In genomic region chr5:120673626-120674025, GRCm38 (mm10) we compare ENCODE assay signal across 9 mouse cellular contexts. TPM values are rescaled to one million over a fixed set of nuclear protein-coding genes. Genes with fewer than 3 reads are reported as not detected.
DNase-seq lines count a peak whose midpoint lies in the region; ATAC-seq and TF ChIP-seq lines count a peak whose summit lies in the region.
"Had no signal": no experiment of that assay in that cellular context is flagged by ENCODE, and none has a peak within 500 bp of the region (broad histone marks: within the 10 kb centered on the region; RNA-seq: fewer than 3 reads in every experiment).

No protein-coding gene starts in this region.

- 10% methylated on average over 12 of the region's 12 CpGs for WGBS in embryonic facial prominence, embryonic 11.5 days

- intact Hi-C loops in gastrocnemius, adult 2 months (cut with DNase I) = loop anchor here (1.0 kb wide), 1 partner anchor 53 kb away; no protein-coding TSS in a partner anchor

- no peak overlapping the region for H3K9ac ChIP-seq in embryonic facial prominence, embryonic 11.5 days (replicated peaks; ENCODE audit: low read length)
- H3K9ac ChIP-seq: lung, embryonic 15.5 days had no signal

- no peaks in the 10 kb centered on the region for H3K9me3 ChIP-seq in embryonic facial prominence, embryonic 11.5 days (replicated peaks; ENCODE audit: control insufficient read depth, low read length)
- H3K9me3 ChIP-seq: lung, embryonic 15.5 days had no signal

- no peak overlapping the region for H3K4me3 ChIP-seq in gastrocnemius, adult 2 months
- H3K4me3 ChIP-seq in embryonic facial prominence, embryonic 11.5 days (ENCODE audit: low read depth, low read length) = no peak overlapping the region
- H3K4me3 ChIP-seq: lung, embryonic 15.5 days had no signal

- no peaks in the 10 kb centered on the region; the same call in 1 of the 2 replicates for H3K4me1 ChIP-seq in embryonic facial prominence, embryonic 11.5 days (ENCODE audit: control insufficient read depth, insufficient read depth, low read length)

- ATAC-seq in embryonic facial prominence, embryonic 11.5 days (replicated peaks; ENCODE audit: insufficient number of reproducible peaks, low FRiP score, low TSS enrichment, low read depth) = no peak

- no peak overlapping the region for H3K27ac ChIP-seq in gastrocnemius, adult 2 months
- no peak overlapping the region for H3K27ac ChIP-seq in embryonic facial prominence, embryonic 11.5 days (replicated peaks; ENCODE audit: low read depth, low read length)
- H3K27ac ChIP-seq: lung, embryonic 15.5 days had no signal

- no peaks in the 10 kb centered on the region for H3K27me3 ChIP-seq in embryonic facial prominence, embryonic 11.5 days (ENCODE audit: control insufficient read depth, insufficient read depth, low read length)

- no peaks in the 10 kb centered on the region for H3K36me3 ChIP-seq in embryonic facial prominence, embryonic 11.5 days (replicated peaks; ENCODE audit: control insufficient read depth, insufficient read depth, low read depth, low read length)
- H3K36me3 ChIP-seq: lung, embryonic 15.5 days had no signal

- DNase-seq in gastrocnemius, adult 2 months = peak; percentile 72
- DNase-seq in gastrocnemius, adult 8-10 months (ENCODE audit: low spot score in 2 of 2) = no peak
- DNase-seq in B cell, adult 2 months = peak; percentile 88
- peak; percentile 82 for DNase-seq in adrenal gland, postnatal 14 days
- peak; percentile 69 for DNase-seq in embryonic facial prominence, embryonic 11.5 days (ENCODE audit: low spot score)
- peak; percentile 64 for DNase-seq in kidney, postnatal 14 days
- peak; percentile 63 for DNase-seq in lung, postnatal 10 days
- peak; percentile 63 for DNase-seq in spleen, adult 12 weeks (ENCODE audit: low spot score)

- TF ChIP-seq CTCF in gastrocnemius, adult 2 months (IDR thresholded peaks at IDR 0.05) = peak; percentile 86

- H3K4me2 ChIP-seq in embryonic facial prominence, embryonic 11.5 days (ENCODE audit: low read depth, low read length) = no peak overlapping the region

RNA-seq across cellular contexts. Expression of gene Rasal1, which starts 25.0 kb away (rescaled TPM):
- not detected for total RNA-seq in gastrocnemius, adult 2 months (2021)
- not detected for total RNA-seq in gastrocnemius, adult 8-10 months (2022)
- 8.3 and 13.1 TPM in 2 replicates for total RNA-seq in adrenal gland, postnatal 14 days (2021)
- polyA plus RNA-seq in embryonic facial prominence, embryonic 11.5 days (2014; fragmentation: Nextera tagmentation; extraction: Ambion mirVana) = 0.34 TPM in 1 of 2 replicates, not detected in the other

RNA-seq across cellular contexts. Expression of gene Dtx1, which starts 38.1 kb away (rescaled TPM):
- under 1 TPM; 0.45 to 0.54 TPM for total RNA-seq in gastrocnemius, adult 2 months (2021)
- 1 to 10 TPM in 1 of 4 experiments, under 1 TPM in 3; 0.22 to 1.3 (median 0.31) TPM for total RNA-seq in gastrocnemius, adult 8-10 months (2022)
- total RNA-seq in adrenal gland, postnatal 14 days (2021) = 7.3 and 8.0 TPM in 2 replicates
- 3.3 TPM in 2 replicates for polyA plus RNA-seq in embryonic facial prominence, embryonic 11.5 days (2014; fragmentation: Nextera tagmentation; extraction: Ambion mirVana)

RNA-seq across cellular contexts. Expression of gene Cfap73, which starts 39.6 kb away (rescaled TPM):
- not detected for total RNA-seq in gastrocnemius, adult 2 months (2021)
- total RNA-seq in gastrocnemius, adult 8-10 months (2022) = not detected
- total RNA-seq in adrenal gland, postnatal 14 days (2021) = 0.63 and 0.98 TPM in 2 replicates
- polyA plus RNA-seq in embryonic facial prominence, embryonic 11.5 days (2014; fragmentation: Nextera tagmentation; extraction: Ambion mirVana) = not detected in 2 replicates

Comparison
In these comparisons a context has a peak if more than half of its experiments do, and no peak if none do; other contexts are left out.
1. DNase-seq: peak in gastrocnemius, adult 2 months (single experiment), B cell, adult 2 months (2 of 2), adrenal gland, postnatal 14 days (single experiment), embryonic facial prominence, embryonic 11.5 days (single experiment), kidney, postnatal 14 days (single experiment), lung, postnatal 10 days (single experiment) and spleen, adult 12 weeks (single experiment); none in gastrocnemius, adult 8-10 months (0 of 2).